Mouse (Mus musculus): ENCODE results near the gene Btbd11. TPM values are rescaled to one million over a fixed set of nuclear protein-coding genes. Genes with fewer than 3 reads are reported as not detected.

Gene Btbd11
- polyA plus RNA-seq, 1 experiment from 2014 or later, result 7.2 TPM

DNA sequence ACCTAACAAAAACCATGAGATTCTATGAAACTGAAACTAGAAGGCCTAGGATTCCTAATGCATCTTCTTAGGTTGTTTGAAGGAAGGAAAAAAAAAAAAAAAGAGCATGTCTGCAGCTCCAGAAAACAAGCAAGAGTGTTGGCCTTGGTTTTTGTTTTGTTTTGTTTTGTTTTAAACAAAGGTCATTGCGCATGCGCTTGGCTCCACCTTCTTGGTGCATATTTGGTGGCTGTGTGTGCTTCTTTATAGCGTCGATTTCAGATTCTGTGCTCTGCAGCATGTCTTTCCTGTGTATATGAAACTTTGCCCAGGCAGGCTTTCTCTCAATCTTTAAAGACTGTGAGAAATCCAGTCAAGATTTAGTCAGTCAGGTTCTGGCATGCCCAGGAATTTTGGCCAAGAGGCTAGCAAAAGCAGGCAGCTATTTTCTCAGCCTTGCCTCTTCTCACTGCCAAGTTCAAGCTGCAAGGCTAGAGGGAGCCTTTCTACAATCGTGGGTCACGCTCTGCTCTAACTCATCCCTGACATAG, 191.3 kb downstream of the Btbd11 start:
- 73% methylated on average over 6 of the region's 6 CpGs for WGBS
- no peak for ATAC-seq (ENCODE audit: insufficient number of reproducible peaks, insufficient read depth, low FRiP score, low TSS enrichment, low read depth)
- Histone ChIP-seq H3K9ac (no peak overlapping the region), H3K4me2 (no peak overlapping the region), H3K4me3 (no peak overlapping the region), H3K27me3 (no peaks in the 10 kb centered on the region), H3K4me1 (peaks cover 11% of the 10 kb centered on the region), H3K9me3 (peaks cover 4% of the 10 kb centered on the region; the same call in 1 of the 2 replicates), H3K27ac (peak overlapping the region; percentile 58; the same call in 1 of the 2 replicates), H3K36me3 (no peaks in the 10 kb centered on the region)

DNA sequence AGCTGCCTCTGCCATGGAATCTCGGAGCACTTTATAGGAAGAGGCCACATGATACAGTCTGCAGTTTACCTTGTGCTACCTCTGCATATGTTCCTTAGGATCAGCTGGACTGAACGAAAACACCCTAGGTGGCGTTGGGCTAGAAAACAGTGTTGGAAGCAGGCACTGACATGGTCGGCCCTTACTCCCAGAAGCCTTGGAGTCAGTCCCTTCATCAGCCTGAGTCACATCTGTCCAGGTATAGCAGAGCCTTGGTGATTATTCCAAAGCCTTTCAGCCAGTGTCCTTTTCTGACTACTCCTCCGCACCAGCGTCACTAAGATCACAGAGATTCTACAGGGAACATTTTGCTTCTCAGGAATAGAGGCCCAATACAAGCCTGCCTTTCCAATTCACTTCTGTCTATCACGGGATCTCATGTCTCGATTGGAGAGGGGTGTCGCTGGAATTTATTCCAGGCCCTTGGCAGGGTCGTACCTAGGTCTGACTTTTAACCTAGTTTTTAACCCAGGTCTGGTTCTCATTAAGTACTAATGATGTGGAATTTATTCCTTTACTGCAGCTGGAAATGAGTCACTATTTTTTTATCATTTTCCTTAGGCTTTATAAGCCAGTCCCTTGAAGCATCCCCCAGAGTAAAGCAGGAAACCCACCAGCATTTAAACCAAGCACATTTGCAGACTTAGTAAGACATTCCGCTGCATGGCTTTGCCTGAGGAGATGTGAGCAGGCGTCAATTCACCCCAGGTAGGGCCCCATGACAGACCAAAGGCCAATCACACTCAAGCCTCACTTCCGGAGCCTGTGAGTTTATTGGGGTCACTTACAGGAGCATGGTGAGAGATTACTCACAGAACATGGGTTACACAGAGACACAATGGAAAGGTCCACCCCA, 192.2 kb downstream of the Btbd11 start:
- no peak overlapping the region for H3K9ac ChIP-seq
- peak overlapping the region; percentile 55 for H3K27ac ChIP-seq
- ATAC-seq (ENCODE audit: insufficient number of reproducible peaks, insufficient read depth, low FRiP score, low TSS enrichment, low read depth), result no peak
- H3K27me3 ChIP-seq, result no peaks in the 10 kb centered on the region
- peaks cover 11% of the 10 kb centered on the region for H3K4me1 ChIP-seq
- H3K36me3 ChIP-seq, result no peaks in the 10 kb centered on the region
- no peak overlapping the region for H3K4me2 ChIP-seq
- no peaks in the 10 kb centered on the region for H3K9me3 ChIP-seq
- WGBS, result 39% methylated on average over 13 of the region's 13 CpGs
- H3K4me3 ChIP-seq, result no peak overlapping the region

DNA sequence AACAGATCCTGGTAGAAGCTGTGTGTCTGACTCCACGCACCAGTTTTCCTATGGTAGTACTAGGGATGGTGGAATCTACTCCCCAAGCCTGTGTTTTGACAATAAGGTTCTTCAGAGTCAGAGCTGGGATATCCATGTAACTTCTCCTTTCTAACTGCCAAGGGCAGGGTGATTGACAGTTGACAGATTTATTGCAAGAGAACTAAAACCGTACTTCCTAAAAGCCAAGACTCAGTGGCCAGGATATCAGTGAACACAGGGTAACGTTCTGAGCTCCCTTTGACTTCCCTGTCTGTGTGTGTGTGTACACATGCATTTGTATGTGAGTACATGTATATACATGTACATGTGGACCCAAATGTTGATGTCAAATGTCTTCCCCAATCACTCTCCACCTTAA, 201.1 kb downstream of the Btbd11 start:
- no peak for ATAC-seq (ENCODE audit: insufficient number of reproducible peaks, insufficient read depth, low FRiP score, low TSS enrichment, low read depth)
- H3K27ac ChIP-seq, result no peak overlapping the region
- H3K9ac ChIP-seq, result no peak overlapping the region
- H3K9me3 ChIP-seq, result no peaks in the 10 kb centered on the region
- H3K27me3 ChIP-seq, result no peaks in the 10 kb centered on the region
- no peak overlapping the region for H3K4me2 ChIP-seq
- H3K4me1 ChIP-seq, result no peaks in the 10 kb centered on the region
- no peak overlapping the region for H3K4me3 ChIP-seq
- 85% methylated on average over 3 of the region's 3 CpGs for WGBS
- no peaks in the 10 kb centered on the region for H3K36me3 ChIP-seq

DNA sequence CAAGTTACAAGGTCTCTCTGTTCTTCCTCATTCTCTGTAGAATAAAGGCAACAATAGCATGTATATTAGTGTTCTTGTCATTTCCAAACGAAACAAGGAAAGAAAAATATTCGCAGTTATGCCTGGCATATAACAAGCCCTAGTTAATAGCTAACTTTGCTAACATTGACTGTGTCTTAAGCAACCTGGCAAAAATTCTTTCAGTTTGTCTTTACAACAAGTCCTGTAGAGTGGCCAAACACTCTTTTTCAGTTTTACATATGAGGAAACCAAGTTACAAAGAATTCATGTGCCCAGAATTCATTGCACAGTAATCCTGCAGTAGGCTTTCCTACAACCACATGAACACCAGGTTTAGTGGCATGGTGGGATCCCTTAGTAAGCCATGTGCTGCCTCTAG, 203.4 kb downstream of the Btbd11 start:
- Histone ChIP-seq H3K27ac (no peak overlapping the region), H3K9me3 (no peaks in the 10 kb centered on the region)
- WGBS, result 88% methylated on average over 2 of the region's 2 CpGs

DNA sequence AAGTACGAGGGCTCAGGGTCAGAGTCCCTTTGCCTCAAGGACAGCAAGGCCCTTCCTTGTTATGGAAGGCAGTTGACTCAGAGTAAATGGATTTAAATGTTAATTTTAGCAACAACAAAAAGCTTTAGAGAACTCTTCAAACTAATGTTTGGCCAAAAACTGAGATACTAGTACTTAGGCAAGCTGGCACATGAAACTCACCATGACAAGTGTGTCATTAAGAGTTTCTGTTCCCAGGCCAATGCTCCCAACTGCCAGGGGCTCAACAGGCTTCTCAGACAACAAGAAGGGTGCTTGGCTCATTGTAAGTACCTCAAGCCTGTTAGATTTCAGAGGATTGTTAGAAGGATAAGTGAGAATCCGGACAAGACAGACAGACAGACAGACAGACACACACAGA, 204.7 kb downstream of the Btbd11 start:
- Histone ChIP-seq H3K4me2 (no peak overlapping the region), H3K36me3 (no peaks in the 10 kb centered on the region), H3K27me3 (no peaks in the 10 kb centered on the region), H3K9ac (no peak overlapping the region), H3K4me3 (no peak overlapping the region), H3K27ac (no peak overlapping the region), H3K9me3 (no peaks in the 10 kb centered on the region), H3K4me1 (no peaks in the 10 kb centered on the region)
- 79% methylated on average over 2 of the region's 2 CpGs for WGBS
- ATAC-seq (ENCODE audit: insufficient number of reproducible peaks, insufficient read depth, low FRiP score, low TSS enrichment, low read depth), result no peak

More for the DNA sequence above, 203.4 kb downstream of the Btbd11 start:
- H3K4me1 ChIP-seq, result no peaks in the 10 kb centered on the region
- no peak overlapping the region for H3K4me3 ChIP-seq
- H3K36me3 ChIP-seq, result no peaks in the 10 kb centered on the region
- H3K4me2 ChIP-seq, result no peak overlapping the region
- no peaks in the 10 kb centered on the region for H3K27me3 ChIP-seq
- no peak for ATAC-seq (ENCODE audit: insufficient number of reproducible peaks, insufficient read depth, low FRiP score, low TSS enrichment, low read depth)
- no peak overlapping the region for H3K9ac ChIP-seq

DNA sequence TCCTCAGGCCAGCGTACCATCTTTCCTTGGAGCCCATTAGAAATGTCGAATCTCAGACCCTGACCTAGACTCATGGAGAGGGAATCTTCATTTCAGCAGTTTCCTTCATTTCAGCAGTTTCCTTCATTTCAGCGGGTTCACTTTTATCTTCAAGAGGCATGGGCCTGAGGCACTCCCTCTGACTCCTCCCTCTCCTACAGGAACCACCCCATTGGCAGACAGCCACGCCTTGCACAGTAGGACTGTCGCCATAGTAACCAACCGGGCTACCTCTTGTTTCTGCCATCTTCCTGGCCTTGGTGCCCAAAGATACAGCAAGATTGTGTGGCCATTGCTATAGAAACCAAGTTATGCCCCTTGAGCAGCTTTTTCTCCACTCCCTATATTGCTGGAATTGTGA, 205.4 kb downstream of the Btbd11 start:
- no peak for ATAC-seq (ENCODE audit: insufficient number of reproducible peaks, insufficient read depth, low FRiP score, low TSS enrichment, low read depth)
- Histone ChIP-seq H3K27me3 (no peaks in the 10 kb centered on the region), H3K4me1 (no peaks in the 10 kb centered on the region), H3K36me3 (no peaks in the 10 kb centered on the region), H3K9me3 (no peaks in the 10 kb centered on the region), H3K9ac (no peak overlapping the region), H3K4me3 (no peak overlapping the region), H3K4me2 (no peak overlapping the region), H3K27ac (no peak overlapping the region)
- WGBS, result 50% methylated on average over 6 of the region's 6 CpGs

DNA sequence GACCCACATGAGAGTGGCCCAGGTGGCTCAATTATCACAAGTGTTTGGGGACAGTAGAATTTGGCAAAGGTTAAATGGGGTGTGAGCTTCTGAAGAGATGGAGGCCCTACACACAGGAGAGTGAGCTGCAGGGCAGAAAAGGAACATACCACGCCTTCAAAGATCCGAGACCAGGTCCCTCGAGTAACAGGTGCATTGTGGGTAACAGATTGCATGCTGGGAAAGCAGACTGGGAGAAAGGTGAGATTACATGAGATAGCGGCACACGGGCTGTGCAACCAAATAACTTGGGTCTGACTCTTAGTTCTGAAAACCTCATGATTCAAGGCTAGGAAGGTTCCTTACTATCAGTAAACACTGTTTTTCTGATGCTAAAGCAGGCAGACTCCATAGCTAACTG, 209.7 kb downstream of the Btbd11 start:
- peaks cover 5% of the 10 kb centered on the region for H3K27me3 ChIP-seq
- no peak overlapping the region for H3K27ac ChIP-seq
- H3K4me3 ChIP-seq, result no peak overlapping the region
- H3K4me2 ChIP-seq, result no peak overlapping the region
- no peak for ATAC-seq (ENCODE audit: insufficient number of reproducible peaks, insufficient read depth, low FRiP score, low TSS enrichment, low read depth)
- no peaks in the 10 kb centered on the region for H3K36me3 ChIP-seq
- WGBS, result 87% methylated on average over 5 of the region's 5 CpGs
- H3K4me1 ChIP-seq, result peaks cover 9% of the 10 kb centered on the region
- no peaks in the 10 kb centered on the region for H3K9me3 ChIP-seq
- H3K9ac ChIP-seq, result no peak overlapping the region

DNA sequence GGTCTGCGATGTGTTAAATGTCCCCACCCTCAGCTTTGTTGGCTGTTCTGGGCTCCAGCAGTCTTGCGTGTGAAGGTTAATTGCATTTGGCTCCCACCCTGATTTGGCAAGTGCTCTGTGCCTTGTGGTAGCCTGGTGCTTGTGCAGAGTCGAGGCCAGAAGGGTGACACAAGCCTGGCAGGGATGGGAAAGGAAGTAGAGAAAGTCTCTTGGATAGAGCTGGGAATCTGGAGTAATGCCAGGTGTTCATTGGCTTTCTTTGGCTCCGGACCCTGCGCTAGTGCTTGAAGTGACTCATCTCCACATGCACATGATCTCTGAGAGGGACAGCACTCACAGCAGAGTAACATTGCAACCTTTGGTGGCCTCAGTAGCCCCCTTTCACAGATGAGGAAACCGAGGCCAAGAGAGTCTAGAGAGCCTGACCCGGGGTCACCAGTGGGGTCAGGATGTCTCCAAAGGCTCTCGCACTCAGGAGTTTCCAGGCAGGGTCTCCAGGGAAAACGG, 211.5 kb downstream of the Btbd11 start:
- Histone ChIP-seq H3K9ac (peak overlapping the region; percentile 72), H3K4me3 (peak overlapping the region; percentile 53), H3K4me1 (peaks cover 9% of the 10 kb centered on the region), H3K4me2 (peak overlapping the region; percentile 87), H3K27ac (no peak overlapping the region), H3K36me3 (no peaks in the 10 kb centered on the region), H3K27me3 (peaks cover 5% of the 10 kb centered on the region), H3K9me3 (no peaks in the 10 kb centered on the region)
- ATAC-seq (ENCODE audit: insufficient number of reproducible peaks, insufficient read depth, low FRiP score, low TSS enrichment, low read depth), result no peak
- whole genome bisulfite sequencing, result 41% methylated on average over 9 of the region's 9 CpGs

DNA sequence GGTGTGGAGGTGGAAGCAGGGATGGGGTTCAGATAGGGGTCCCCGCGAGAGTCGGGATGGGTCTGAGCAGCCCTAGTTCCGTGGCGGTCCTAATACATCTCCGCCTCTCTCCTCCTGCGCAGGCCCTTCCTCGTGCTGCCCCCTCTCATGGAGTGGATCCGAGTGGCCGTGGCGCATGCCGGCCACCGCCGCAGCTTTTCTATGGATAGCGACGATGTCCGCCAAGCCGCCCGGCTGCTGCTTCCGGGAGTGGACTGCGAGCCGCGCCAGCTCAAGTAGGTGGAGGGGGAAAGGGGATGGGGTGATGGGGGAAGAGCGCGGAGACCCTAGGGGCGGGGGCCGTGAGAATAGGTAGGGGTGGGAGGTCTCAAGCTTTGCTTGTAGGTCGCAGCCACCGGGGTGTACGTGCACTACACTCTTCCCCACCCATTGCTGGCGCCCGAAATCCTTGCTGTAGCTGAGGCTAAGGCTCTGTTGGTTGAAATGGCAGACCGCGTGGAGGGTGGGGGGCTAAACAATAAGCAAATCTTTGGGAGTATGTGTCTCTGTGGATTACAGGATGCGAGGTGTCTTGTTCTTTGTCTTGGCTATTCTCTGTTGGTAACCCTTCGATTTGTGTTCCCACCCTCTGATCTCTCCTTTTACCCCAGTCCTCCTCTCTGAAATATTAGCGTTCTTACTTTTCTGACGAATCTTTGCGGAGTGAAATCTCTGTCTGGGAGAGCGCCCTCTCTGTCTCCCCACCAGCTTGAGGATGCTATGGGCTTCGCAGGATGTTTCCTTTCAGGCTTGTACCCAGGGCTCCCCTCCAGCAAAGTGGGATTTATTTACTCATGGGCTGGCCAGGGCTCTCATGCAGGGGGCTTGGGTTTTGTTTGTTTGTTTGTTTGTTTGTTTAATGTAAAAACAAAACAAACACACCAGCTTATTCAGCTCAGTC, 212.3 kb downstream of the Btbd11 start:
- peak; percentile 77; the same call in 1 of the 2 replicates for ATAC-seq (ENCODE audit: insufficient number of reproducible peaks, insufficient read depth, low FRiP score, low TSS enrichment, low read depth)
- H3K4me2 ChIP-seq, result peak overlapping the region; percentile 87
- peaks cover 9% of the 10 kb centered on the region for H3K4me1 ChIP-seq
- H3K9ac ChIP-seq, result peak overlapping the region; percentile 72
- no peaks in the 10 kb centered on the region for H3K9me3 ChIP-seq
- H3K36me3 ChIP-seq, result no peaks in the 10 kb centered on the region
- peaks cover 5% of the 10 kb centered on the region for H3K27me3 ChIP-seq
- H3K4me3 ChIP-seq, result peak overlapping the region; percentile 53
- 2% methylated on average over 41 of the region's 41 CpGs for WGBS
- H3K27ac ChIP-seq, result no peak overlapping the region

DNA sequence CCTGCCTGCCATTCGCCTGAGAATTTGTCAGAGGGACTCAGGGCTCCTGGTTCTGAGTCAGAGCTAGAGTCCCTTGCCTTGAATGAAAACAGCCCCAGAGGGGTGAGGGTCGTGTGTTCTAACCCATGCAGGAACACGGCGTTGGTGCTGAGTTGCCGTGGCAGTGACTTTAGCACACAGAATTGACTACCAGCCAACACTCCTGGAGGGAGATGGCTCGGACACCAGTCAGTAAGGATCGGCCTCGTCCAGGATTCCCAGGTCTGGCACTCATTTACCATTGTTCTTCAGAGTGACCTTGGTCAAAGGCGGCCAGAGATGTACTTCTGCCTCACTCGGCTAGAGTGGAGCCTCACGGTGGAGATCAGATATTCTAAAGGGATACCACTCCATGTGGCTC, 215.9 kb downstream of the Btbd11 start:
- 79% methylated on average over 11 of the region's 11 CpGs for WGBS
- Histone ChIP-seq H3K9ac (no peak overlapping the region), H3K27me3 (peaks cover 5% of the 10 kb centered on the region), H3K4me3 (no peak overlapping the region), H3K36me3 (no peaks in the 10 kb centered on the region), H3K9me3 (no peaks in the 10 kb centered on the region), H3K4me1 (peaks cover 9% of the 10 kb centered on the region), H3K27ac (no peak overlapping the region), H3K4me2 (no peak overlapping the region)
- no peak for ATAC-seq (ENCODE audit: insufficient number of reproducible peaks, insufficient read depth, low FRiP score, low TSS enrichment, low read depth)

DNA sequence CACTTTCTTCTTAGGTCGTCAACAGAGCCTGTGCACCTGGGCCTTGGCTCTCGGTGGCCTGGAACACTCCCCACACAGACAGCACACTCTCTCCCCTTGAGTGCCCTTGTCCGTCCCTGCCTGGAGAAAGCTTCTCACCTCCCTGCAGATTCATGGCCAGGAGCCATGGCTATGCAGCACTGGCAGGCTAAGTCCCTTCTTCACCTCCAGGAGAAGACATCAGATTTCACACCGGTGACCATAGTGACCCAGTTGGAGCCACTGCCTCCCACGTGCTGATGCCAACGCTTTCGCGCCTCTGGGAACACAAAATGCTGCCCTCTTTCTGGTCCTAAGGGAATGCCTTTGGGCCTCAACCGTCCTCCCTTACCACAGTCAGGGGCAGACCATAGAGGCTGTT, 217.9 kb downstream of the Btbd11 start:
- no peaks in the 10 kb centered on the region for H3K36me3 ChIP-seq
- H3K9ac ChIP-seq, result no peak overlapping the region
- no peaks in the 10 kb centered on the region for H3K27me3 ChIP-seq
- no peak overlapping the region for H3K4me3 ChIP-seq
- no peak overlapping the region for H3K4me2 ChIP-seq
- no peaks in the 10 kb centered on the region for H3K9me3 ChIP-seq
- no peak for ATAC-seq (ENCODE audit: insufficient number of reproducible peaks, insufficient read depth, low FRiP score, low TSS enrichment, low read depth)
- WGBS, result 80% methylated on average over 9 of the region's 9 CpGs
- no peak overlapping the region for H3K27ac ChIP-seq
- H3K4me1 ChIP-seq, result no peaks in the 10 kb centered on the region
